Mouse (Mus musculus) cerebellum, adult (tissue): ENCODE measurements around the gene Rnase13.
A peak's percentile ranks its signal among the peaks of the same experiment; 100 is the strongest.

Source experiments
- ATAC-seq: cut with Nextera tagmentation; 2 replicates; pipeline ENCODE4 v1.9.2; 2017; ENCODE audit warnings: mild to moderate bottlenecking, moderate library complexity, mixed read lengths; ENCODE audit not compliant: insufficient number of reproducible peaks, low FRiP score, low TSS enrichment

Gene Rnase13

GRCm38 (mm10) chr14:51884598-51885331 lies 37.8 kb downstream of the Rnase13 start, which contains the start of gene Mettl17:
TSS of gene Mettl17 (plus strand) at chr14:51884842.
- ATAC-seq = peak; percentile 100

DNA sequence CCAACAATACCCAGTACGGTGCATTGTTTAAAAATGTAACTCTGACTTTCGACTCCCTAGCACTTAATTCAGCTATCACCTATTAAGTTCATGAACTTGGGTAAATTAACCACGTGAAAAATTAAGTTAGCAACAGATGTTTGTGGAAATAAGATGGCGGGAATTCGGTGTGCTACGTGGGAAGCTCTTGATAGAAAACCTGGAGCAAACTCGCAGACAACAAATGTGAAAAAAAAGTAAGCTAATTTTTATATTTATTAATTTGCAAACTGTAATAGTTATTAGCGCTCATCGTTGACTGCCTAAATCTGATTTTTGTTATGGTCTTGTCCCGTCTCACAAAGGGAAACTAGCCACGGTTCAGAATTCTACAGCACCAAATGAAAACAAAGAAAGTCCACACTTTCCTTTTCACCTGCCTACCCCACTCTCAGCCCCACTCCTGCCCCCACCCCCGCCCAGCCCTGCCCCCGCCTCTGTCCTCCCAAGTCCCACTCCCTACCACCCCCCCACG lies 38.5 kb downstream of the Rnase13 start:
- ATAC-seq = no peak

GRCm38 (mm10) chr14:51883527-51884030 lies 39.0 kb downstream of the Rnase13 start:
- ATAC-seq = no peak

DNA sequence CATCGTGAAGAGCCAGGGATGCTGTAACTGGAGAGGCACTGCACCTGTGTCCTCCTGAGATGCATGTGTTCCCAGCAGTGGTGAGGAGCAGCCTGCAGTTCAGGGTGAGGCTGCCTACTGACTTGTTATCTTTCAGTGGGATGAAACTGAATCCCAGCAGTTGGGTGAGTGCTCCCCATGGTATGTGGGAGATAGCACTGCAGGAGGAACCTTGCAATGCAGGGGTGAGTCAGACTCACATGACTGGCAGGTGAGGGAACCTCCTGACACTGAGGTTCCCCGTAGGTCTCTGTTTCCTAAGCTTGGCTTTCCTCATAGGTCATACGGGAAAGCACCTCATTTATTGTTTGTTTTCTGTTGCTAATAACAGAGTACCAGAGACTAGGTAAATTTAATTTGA lies 45.1 kb downstream of the Rnase13 start:
- ATAC-seq = no peak

GRCm38 (mm10) chr14:51871741-51872140 lies 50.8 kb downstream of the Rnase13 start:
- no peak for ATAC-seq
